Mouse (Mus musculus) hindbrain, embryonic 12.5 days (tissue): Measurements from ENCODE around the gene Gm20388. TPM values are rescaled to one million over a fixed set of nuclear protein-coding genes. Genes with fewer than 3 reads are reported as not detected.

Experiments used
- ATAC-seq: fragments of 200-750 bp; cut with Nextera tagmentation; 2 replicates; pipeline ENCODE4 v1.8.0; 2017; ENCODE audit warnings: moderate TSS enrichment; ENCODE audit not compliant: low FRiP score
- H3K27ac ChIP-seq: fragments of 300-500 bp; sonication (generic); 2 replicates; pipeline ENCODE4 v1.5.1; 2016; ENCODE audit warnings: mild to moderate bottlenecking
- H3K27me3 ChIP-seq: fragments of 300-500 bp; sonication (generic); 2 replicates; pipeline ENCODE4 v1.6.1; 2016; ENCODE audit warnings: mild to moderate bottlenecking
- H3K36me3 ChIP-seq: fragments of 300-500 bp; sonication (generic); 2 replicates; pipeline ENCODE4 v1.6.1; 2016; ENCODE audit warnings: mild to moderate bottlenecking
- H3K4me1 ChIP-seq: fragments of 300-500 bp; sonication (generic); 2 replicates; pipeline ENCODE4 v1.6.1; 2016
- H3K4me2 ChIP-seq: fragments of 300-500 bp; sonication (generic); replicated peaks from 2 replicates; pipeline ENCODE4 v1.6.1; 2016; ENCODE audit warnings: mild to moderate bottlenecking
- H3K4me3 ChIP-seq: fragments of 300-500 bp; sonication (generic); 2 replicates; pipeline ENCODE4 v1.5.1; 2016; ENCODE audit warnings: mild to moderate bottlenecking
- H3K9ac ChIP-seq: fragments of 300-500 bp; sonication (generic); 2 replicates; pipeline ENCODE4 v1.6.1; 2016; ENCODE audit warnings: mild to moderate bottlenecking, moderate library complexity
- H3K9me3 ChIP-seq: fragments of 300-500 bp; sonication (generic); replicated peaks from 2 replicates; pipeline ENCODE4 v1.6.1; 2016; ENCODE audit warnings: mild to moderate bottlenecking
- WGBS: fragments of 180-500 bp; shearing (Covaris S2); methylation state at CpG from one replicate; pipeline ENCODE4 v1.1.7; 2016; 5-methylcytosine and 5-hydroxymethylcytosine counted together
- polyA plus RNA-seq: library from polyadenylated mRNA; unstranded; fragments of >200 nt; fragmentation: Nextera tagmentation; extraction: Ambion mirVana; gene quantifications from 2 replicates; pipeline ENCODE4 v1.2.1, GENCODE M21; 2016

Gm20388 gene
- polyA plus RNA-seq, 1 experiment from 2014 or later = not detected

DNA sequence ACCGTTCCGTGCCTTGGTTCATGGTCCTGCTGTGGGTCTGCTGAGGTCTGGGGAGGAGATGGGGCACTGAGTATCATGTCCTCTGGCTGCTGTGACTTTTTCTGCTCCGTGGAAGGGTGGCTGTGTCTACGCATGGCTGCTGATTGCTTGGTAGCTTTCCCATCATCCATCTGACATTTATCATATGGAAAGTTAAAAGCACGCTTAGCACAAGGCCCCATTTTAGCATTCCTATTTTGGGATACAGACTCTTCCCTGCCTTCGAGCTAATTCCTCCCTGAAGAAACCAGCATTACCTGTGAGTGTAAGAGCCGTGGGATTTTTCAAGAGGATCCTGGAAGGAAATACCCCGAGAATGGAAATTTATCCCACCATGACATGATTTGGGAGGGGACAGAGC is 3906.3 kb downstream of the Gm20388 start:
- no peaks in the 10 kb centered on the region for H3K4me1 ChIP-seq
- H3K36me3 ChIP-seq = peaks cover 10% of the 10 kb centered on the region
- no peak overlapping the region for H3K4me2 ChIP-seq
- H3K9ac ChIP-seq = no peak overlapping the region
- no peak overlapping the region for H3K4me3 ChIP-seq
- WGBS = 83% methylated on average over 8 of the region's 8 CpGs
- no peaks in the 10 kb centered on the region for H3K9me3 ChIP-seq
- no peaks in the 10 kb centered on the region for H3K27me3 ChIP-seq
- no peak for ATAC-seq
- no peak overlapping the region for H3K27ac ChIP-seq

DNA sequence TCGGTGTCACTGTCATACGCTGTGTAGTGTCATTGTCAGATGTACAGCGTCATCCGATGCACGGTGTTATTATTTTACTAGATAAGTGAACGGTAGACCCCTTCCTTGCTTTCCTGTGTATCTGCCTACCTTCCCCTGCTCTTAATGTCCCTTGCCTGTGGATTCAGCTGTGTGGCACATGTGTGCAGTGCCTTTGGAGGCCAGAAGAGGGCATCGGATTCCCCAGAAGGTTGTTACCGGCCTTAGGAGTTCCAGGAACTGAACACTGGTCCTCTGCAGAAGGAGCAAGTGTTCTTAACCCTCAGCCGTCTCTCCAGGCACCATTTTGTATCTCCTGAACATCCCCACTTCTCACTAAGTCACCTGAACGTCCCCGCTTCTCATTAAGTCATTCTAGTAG is 3907.1 kb downstream of the Gm20388 start:
- 90% methylated on average over 11 of the region's 11 CpGs for WGBS
- no peak for ATAC-seq
- H3K9me3 ChIP-seq = no peaks in the 10 kb centered on the region; the same call in 1 of the 2 replicates

DNA sequence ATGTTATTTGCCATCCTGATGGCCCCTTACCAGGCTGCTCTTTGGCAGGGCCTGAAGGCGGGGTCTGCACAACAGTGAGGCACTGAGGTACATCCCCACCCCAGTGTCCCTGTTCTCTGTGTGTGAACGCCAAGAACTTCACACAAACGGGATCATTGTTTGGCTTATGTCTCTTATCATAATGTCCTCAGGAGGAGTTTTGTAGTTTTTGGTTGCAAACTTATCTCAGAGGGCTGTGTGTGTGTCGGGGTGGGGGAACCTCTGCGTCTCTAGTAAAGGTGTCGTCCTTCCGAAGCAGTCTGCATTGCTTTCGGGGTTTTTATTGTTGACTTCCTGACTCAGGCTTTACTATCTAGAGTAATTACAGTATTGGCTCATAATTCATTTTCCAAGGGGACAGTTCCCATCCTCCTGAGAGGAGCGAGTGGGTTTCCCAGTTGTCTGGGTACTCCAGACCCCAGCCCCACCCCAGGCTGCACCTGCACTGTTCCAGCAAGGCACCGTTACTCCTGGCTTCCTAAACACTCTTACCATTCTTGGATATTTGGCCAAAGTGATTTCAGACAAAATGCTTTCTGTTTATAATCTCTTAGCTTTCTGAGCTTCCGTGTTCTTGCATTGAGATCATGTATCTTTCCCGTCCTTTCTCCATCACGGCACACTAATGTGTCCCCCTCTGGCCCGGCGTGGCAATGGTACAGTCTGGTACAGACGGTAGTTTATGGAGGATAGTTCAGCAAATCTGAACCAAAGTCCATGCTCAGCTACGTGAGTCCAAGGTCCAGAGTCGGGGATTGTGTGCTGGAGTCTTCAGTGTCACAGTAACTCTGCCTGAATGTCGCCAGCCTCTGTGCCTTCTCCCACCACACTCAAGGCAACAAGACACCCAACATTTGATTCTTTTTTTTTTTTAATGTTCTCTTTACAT is 3909.3 kb downstream of the Gm20388 start:
- WGBS = 95% methylated on average over 19 of the region's 19 CpGs
- H3K36me3 ChIP-seq = peaks cover 25% of the 10 kb centered on the region
- no peaks in the 10 kb centered on the region for H3K4me1 ChIP-seq

More for the DNA sequence above, 3907.1 kb downstream of the Gm20388 start:
- Histone ChIP-seq H3K4me1 (no peaks in the 10 kb centered on the region), H3K4me2 (no peak overlapping the region), H3K36me3 (peaks cover 10% of the 10 kb centered on the region), H3K27me3 (no peaks in the 10 kb centered on the region), H3K27ac (no peak overlapping the region), H3K4me3 (no peak overlapping the region), H3K9ac (no peak overlapping the region)

DNA sequence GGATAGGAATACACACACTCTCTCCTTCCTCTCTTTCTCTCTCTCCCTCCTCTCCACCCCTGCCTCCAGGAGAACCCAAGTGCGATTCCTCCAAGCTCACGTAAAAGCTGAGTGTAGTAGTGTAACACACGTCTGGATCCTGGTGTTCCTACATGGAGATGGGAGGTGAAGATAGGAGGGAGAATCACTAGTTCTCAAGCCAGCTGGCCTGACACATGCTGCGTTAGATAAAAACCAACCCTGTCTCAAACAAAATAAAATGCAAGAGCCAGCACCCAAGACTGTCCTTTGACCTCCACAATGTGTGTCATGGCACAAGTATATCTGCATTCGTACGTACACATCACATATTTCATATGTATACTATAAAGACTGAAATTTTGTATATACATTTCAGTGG is 3910.1 kb downstream of the Gm20388 start:
- Histone ChIP-seq H3K4me3 (no peak overlapping the region), H3K27me3 (no peaks in the 10 kb centered on the region), H3K9ac (no peak overlapping the region), H3K9me3 (no peaks in the 10 kb centered on the region; the same call in 1 of the 2 replicates), H3K4me1 (no peaks in the 10 kb centered on the region), H3K36me3 (peaks cover 23% of the 10 kb centered on the region), H3K4me2 (no peak overlapping the region), H3K27ac (no peak overlapping the region)
- ATAC-seq = no peak
- 94% methylated on average over 6 of the region's 6 CpGs for WGBS

More for the DNA sequence above, 3909.3 kb downstream of the Gm20388 start:
- H3K4me3 ChIP-seq = no peak overlapping the region
- no peaks in the 10 kb centered on the region for H3K27me3 ChIP-seq
- no peak overlapping the region for H3K9ac ChIP-seq
- no peak overlapping the region for H3K4me2 ChIP-seq
- ATAC-seq = no peak
- no peaks in the 10 kb centered on the region; the same call in 1 of the 2 replicates for H3K9me3 ChIP-seq
- H3K27ac ChIP-seq = no peak overlapping the region

DNA sequence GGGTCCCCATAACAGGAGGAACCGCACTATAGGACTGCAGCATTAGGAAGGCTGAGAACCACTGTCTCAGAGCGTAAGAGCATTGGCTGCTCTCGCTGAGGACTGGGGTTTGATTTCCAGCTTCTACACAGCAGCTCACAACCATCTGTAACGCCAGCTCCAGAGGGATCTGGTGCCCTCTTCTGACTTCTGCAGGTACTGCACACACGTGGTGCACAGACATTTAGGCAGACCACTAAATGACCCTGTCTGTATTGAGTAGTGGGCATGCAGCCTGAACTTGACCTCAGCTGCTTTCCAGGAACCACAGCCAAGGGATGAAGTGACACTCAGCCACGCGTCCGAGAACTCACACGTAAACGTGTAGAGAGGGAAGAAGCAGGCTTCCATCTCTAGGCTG is 3912.5 kb downstream of the Gm20388 start:
- no peak overlapping the region for H3K9ac ChIP-seq
- H3K4me3 ChIP-seq = no peak overlapping the region
- 97% methylated on average over 10 of the region's 10 CpGs for WGBS
- peaks cover 38% of the 10 kb centered on the region for H3K36me3 ChIP-seq
- H3K9me3 ChIP-seq = no peaks in the 10 kb centered on the region; the same call in 1 of the 2 replicates
- H3K27ac ChIP-seq = no peak overlapping the region
- no peaks in the 10 kb centered on the region for H3K27me3 ChIP-seq
- no peak for ATAC-seq
- no peak overlapping the region for H3K4me2 ChIP-seq
- H3K4me1 ChIP-seq = no peaks in the 10 kb centered on the region

DNA sequence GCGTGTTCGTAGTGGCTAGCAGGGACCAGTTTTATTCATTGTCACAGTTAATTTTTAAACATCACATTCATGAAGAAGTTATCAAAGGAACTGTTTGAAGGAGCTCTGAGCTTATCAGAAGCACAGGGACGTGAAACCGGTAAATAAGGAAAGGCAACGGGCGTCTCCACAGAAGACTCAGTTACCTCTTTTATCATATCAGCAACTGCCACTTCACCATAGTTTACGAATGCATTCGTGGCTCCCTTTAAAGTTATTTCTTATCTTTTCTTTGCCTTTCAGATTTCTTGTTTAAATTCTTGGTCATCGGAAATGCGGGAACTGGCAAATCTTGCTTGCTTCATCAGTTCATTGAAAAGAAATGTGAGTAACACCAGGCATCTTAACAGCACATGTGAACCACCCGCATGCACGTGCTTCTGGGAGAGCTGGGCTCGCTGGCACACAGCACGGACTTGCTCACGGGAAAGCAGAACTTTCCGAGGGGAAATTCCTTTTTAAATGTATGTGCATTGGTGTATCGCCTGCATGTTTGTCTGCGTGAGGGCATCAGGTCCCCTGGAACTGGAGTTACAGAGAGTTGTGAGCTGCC is 3913.0 kb downstream of the Gm20388 start:
- Histone ChIP-seq H3K4me3 (no peak overlapping the region), H3K36me3 (peaks cover 42% of the 10 kb centered on the region), H3K9ac (no peak overlapping the region), H3K4me2 (no peak overlapping the region), H3K9me3 (no peaks in the 10 kb centered on the region; the same call in 1 of the 2 replicates), H3K27ac (no peak overlapping the region), H3K4me1 (no peaks in the 10 kb centered on the region), H3K27me3 (no peaks in the 10 kb centered on the region)
- no peak for ATAC-seq
- WGBS = 96% methylated on average over 18 of the region's 18 CpGs

DNA sequence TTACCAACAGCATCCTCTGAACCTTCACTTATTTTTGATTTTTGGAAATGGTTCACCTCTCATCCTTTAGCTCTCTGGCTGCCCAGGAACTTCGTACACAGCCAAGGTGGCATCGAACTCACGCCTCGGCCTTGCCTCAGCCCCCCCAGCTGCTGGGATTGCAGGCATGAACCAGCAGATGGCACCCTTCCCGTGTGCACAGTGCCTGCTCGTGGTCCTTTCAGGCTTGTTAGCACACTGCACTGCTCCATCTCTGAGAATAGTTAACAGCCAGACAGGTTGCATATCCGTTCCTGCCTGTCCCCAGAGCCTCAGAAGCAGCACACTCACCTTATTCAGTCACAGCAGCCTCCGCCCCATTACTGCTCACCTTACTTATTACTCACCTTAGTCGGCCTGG is 3915.4 kb downstream of the Gm20388 start:
- no peaks in the 10 kb centered on the region for H3K27me3 ChIP-seq
- H3K4me3 ChIP-seq = no peak overlapping the region
- peaks cover 66% of the 10 kb centered on the region for H3K36me3 ChIP-seq
- no peak overlapping the region for H3K9ac ChIP-seq
- no peak overlapping the region for H3K27ac ChIP-seq
- no peak for ATAC-seq
- no peaks in the 10 kb centered on the region; the same call in 1 of the 2 replicates for H3K9me3 ChIP-seq
- no peaks in the 10 kb centered on the region for H3K4me1 ChIP-seq
- no peak overlapping the region for H3K4me2 ChIP-seq
- 65% methylated on average over 9 of the region's 9 CpGs for WGBS

DNA sequence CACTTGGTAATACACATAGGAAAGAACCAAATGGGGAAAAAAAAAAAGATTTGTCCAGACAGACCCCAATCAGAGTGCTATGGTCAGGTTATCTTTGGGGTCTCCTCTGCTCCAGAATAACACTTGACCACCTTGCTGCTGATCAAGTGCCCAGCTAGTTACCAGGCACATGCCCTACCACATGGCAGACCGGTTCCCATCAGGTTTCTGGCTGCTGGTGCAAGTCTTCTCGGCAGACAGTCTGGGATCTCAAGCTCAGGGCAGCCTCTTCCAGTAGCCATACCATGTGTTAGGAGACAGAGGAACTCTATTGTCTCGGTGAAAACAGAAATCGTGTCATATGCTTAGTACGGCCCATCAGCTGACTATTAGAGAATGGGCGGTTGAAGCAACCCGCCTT is 3916.1 kb downstream of the Gm20388 start:
- 93% methylated on average over 7 of the region's 7 CpGs for WGBS
- Histone ChIP-seq H3K9ac (no peak overlapping the region), H3K27ac (no peak overlapping the region), H3K4me1 (no peaks in the 10 kb centered on the region), H3K36me3 (peaks cover 73% of the 10 kb centered on the region), H3K27me3 (no peaks in the 10 kb centered on the region), H3K4me2 (no peak overlapping the region), H3K4me3 (no peak overlapping the region), H3K9me3 (no peaks in the 10 kb centered on the region; the same call in 1 of the 2 replicates)
- ATAC-seq = no peak

DNA sequence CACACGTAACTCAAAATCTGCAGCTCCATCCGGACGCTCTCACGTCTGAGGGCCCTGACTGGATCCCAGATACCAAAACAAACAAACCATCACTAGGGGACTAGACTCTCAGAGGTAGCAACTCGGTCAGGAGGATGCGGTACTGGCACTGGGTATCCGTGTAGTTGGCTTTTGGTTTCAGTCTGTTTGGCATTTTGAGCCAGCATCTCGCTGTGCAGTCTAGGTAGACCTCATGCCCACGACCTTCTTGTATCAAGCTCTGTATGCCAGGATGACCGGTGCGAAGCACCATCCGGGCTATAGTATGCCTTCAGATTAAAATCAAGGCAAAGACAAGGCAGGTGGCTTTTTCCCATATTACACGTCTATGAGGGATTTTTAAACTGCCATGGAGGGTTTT is 3916.9 kb downstream of the Gm20388 start:
- WGBS = 92% methylated on average over 13 of the region's 13 CpGs
- H3K36me3 ChIP-seq = peaks cover 75% of the 10 kb centered on the region
- no peak overlapping the region for H3K9ac ChIP-seq
- ATAC-seq = no peak
- no peak overlapping the region for H3K4me3 ChIP-seq
- no peak overlapping the region for H3K27ac ChIP-seq
- H3K27me3 ChIP-seq = no peaks in the 10 kb centered on the region
- H3K4me1 ChIP-seq = no peaks in the 10 kb centered on the region
- no peak overlapping the region for H3K4me2 ChIP-seq
- H3K9me3 ChIP-seq = peaks cover under 1% of the 10 kb centered on the region; the same call in 1 of the 2 replicates

DNA sequence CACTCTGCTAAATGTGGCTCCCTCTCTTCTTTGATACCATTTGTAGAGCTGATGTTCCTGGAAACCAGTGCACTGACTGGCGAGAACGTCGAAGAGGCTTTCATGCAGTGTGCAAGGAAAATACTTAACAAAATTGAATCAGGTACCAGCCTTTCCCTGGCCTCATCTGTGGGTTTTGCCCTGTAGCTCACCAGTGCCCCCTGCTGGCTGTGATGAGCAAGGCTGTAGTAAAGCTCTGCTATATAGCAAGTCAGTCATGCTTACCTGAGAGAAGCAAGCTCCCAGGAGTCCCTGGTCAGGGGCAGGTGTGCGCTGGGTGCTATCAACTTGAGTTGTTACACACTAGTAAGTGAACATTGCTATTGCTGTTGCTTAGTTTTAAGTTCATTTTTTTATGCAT is 3922.1 kb downstream of the Gm20388 start:
- Histone ChIP-seq H3K4me1 (no peaks in the 10 kb centered on the region), H3K4me3 (no peak overlapping the region), H3K4me2 (no peak overlapping the region), H3K27me3 (no peaks in the 10 kb centered on the region), H3K9me3 (0 out of 2 replicates have a peak, but pooled peaks cover 4% of the 10 kb centered on the region), H3K36me3 (peaks cover 76% of the 10 kb centered on the region), H3K27ac (no peak overlapping the region), H3K9ac (no peak overlapping the region)
- no peak for ATAC-seq
- WGBS = 95% methylated on average over 4 of the region's 4 CpGs

DNA sequence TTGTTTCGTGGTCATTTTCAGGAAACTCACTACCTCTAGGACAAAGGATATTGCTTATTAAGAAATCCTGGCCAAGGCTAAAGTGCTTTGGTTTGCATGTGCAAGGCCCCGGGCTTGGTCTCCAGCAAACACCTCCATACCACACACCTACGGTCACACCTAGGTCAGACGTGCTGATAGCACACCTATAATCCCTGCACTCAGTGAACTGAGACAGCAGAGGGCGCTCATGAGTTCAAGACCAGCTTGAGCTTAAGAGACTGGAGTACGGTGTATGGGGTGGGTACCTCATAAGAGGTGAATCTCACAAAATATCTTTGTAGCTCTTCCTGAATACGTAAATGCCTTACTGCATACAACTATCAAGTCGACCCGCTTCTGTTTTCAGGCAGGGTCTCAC is 3924.8 kb downstream of the Gm20388 start:
- Histone ChIP-seq H3K4me3 (no peak overlapping the region), H3K4me1 (no peaks in the 10 kb centered on the region), H3K27me3 (no peaks in the 10 kb centered on the region), H3K9ac (no peak overlapping the region), H3K36me3 (peaks cover 51% of the 10 kb centered on the region), H3K4me2 (no peak overlapping the region), H3K9me3 (0 out of 2 replicates have a peak, but pooled peaks cover 4% of the 10 kb centered on the region), H3K27ac (no peak overlapping the region)
- ATAC-seq = no peak
- 62% methylated on average over 9 of the region's 9 CpGs for WGBS

DNA sequence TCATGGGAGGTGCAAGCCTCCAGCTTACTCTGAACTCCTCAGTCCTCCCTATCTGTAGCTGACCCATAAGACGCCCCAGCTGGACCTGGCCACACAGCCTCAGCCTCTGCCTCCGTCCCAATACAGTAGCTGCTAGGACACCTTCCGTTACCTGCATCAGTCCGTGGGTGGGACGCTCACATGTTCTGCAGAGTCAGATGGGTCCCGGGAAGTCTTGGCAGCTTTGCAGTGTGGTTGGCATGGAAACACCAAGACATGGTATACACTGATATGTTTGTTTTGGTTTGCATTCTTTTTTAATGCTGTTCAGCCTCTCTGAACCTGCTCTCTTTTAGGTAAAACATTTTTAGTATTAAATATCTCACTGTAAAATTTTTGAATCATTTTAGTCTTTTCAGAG is 3925.7 kb downstream of the Gm20388 start:
- Histone ChIP-seq H3K27ac (no peak overlapping the region), H3K4me3 (no peak overlapping the region), H3K36me3 (peaks cover 42% of the 10 kb centered on the region), H3K4me1 (no peaks in the 10 kb centered on the region), H3K27me3 (no peaks in the 10 kb centered on the region), H3K9me3 (0 out of 2 replicates have a peak, but pooled peaks cover 4% of the 10 kb centered on the region), H3K9ac (no peak overlapping the region), H3K4me2 (no peak overlapping the region)
- no peak for ATAC-seq
- WGBS = 90% methylated on average over 6 of the region's 6 CpGs
